ENCODE assay signal across 26 mouse cellular contexts in genomic region chr10:84654029-84654428, GRCm38 (mm10).
"Had no signal": no experiment of that assay in that cellular context is flagged by ENCODE, and none has a peak within 500 bp of the region (broad histone marks: within the 10 kb centered on the region; RNA-seq: fewer than 3 reads in every experiment).

No protein-coding gene starts in this region.

- H3K4me3 ChIP-seq: embryonic facial prominence, embryonic 10.5 days; embryonic facial prominence, embryonic 12.5 days; embryonic facial prominence, embryonic 13.5 days; embryonic facial prominence, embryonic 15.5 days; erythroblast, embryonic 14.5 days; forebrain, embryonic 10.5 days; forebrain, embryonic 12.5 days; forebrain, embryonic 13.5 days; forebrain, embryonic 15.5 days; heart, adult 2 months had no signal

- DNase-seq: cerebellum, adult 2 months; cerebellum, adult 8-10 months; cerebellum, adult 9-10 months; cerebellum, adult 9-11 months; cerebellum, postnatal 10 days; cerebellum, postnatal 14 days; cerebellum, postnatal 25 days; cerebellum, postnatal 36 days; embryo, embryonic 11 days; forebrain, postnatal 0 days; gastrocnemius, postnatal 10 days; gastrocnemius, postnatal 14 days; gastrocnemius, postnatal 36 days; heart, adult 18-20 months; heart, adult 2 months had no signal

- ATAC-seq: forebrain, embryonic 13.5 days; forebrain, embryonic 14.5 days; forebrain, embryonic 15.5 days; forebrain, embryonic 16.5 days; forebrain, postnatal 0 days had no signal

- H3K9me3 ChIP-seq: embryonic facial prominence, embryonic 10.5 days; embryonic facial prominence, embryonic 12.5 days; embryonic facial prominence, embryonic 13.5 days; embryonic facial prominence, embryonic 15.5 days; forebrain, embryonic 10.5 days; forebrain, embryonic 12.5 days; forebrain, embryonic 13.5 days; forebrain, embryonic 15.5 days had no signal

- H3K9ac ChIP-seq: embryonic facial prominence, embryonic 12.5 days; embryonic facial prominence, embryonic 13.5 days; embryonic facial prominence, embryonic 15.5 days; forebrain, embryonic 12.5 days; forebrain, embryonic 13.5 days; forebrain, embryonic 15.5 days; forebrain, postnatal 0 days had no signal

- H3K4me1 ChIP-seq: embryonic facial prominence, embryonic 12.5 days; embryonic facial prominence, embryonic 13.5 days; embryonic facial prominence, embryonic 15.5 days had no signal

- H3K27ac ChIP-seq: embryonic facial prominence, embryonic 10.5 days; embryonic facial prominence, embryonic 12.5 days; embryonic facial prominence, embryonic 13.5 days; embryonic facial prominence, embryonic 15.5 days; forebrain, embryonic 10.5 days; forebrain, embryonic 12.5 days; forebrain, embryonic 13.5 days; forebrain, embryonic 15.5 days; heart, adult 2 months had no signal

- H3K27me3 ChIP-seq: embryonic facial prominence, embryonic 12.5 days; embryonic facial prominence, embryonic 13.5 days; embryonic facial prominence, embryonic 15.5 days; forebrain, embryonic 15.5 days had no signal

- H3K4me2 ChIP-seq: embryonic facial prominence, embryonic 12.5 days; embryonic facial prominence, embryonic 13.5 days; embryonic facial prominence, embryonic 15.5 days; forebrain, embryonic 12.5 days; forebrain, embryonic 13.5 days; forebrain, embryonic 15.5 days had no signal
